Mouse (Mus musculus) brain, embryonic 14.5 days (tissue): ENCODE measurements around the gene Uck2. TPM values are rescaled to one million over a fixed set of nuclear protein-coding genes. Genes with fewer than 3 reads are reported as not detected.

Experiments
- DNase-seq: peaks from one replicate; pipeline ENCODE4 v3.0.0-alpha.2; 2011; ENCODE audit warnings: low read depth
- CTCF ChIP-seq: fragments of 200-500 bp; IDR thresholded peaks from 2 replicates; pipeline ENCODE4 v1.5.1; 2012; ENCODE audit warnings: inconsistent platforms, mild to moderate bottlenecking, moderate library complexity, borderline replicate concordance; ENCODE audit not compliant: insufficient read depth, insufficient read length; ENCODE audit errors: extremely low read depth
- POLR2A ChIP-seq: fragments of 200-500 bp; IDR thresholded peaks from 2 replicates; pipeline ENCODE4 v1.6.1; 2012; ENCODE audit warnings: mild to moderate bottlenecking, inconsistent platforms, borderline replicate concordance; ENCODE audit not compliant: poor library complexity, insufficient read depth, insufficient read length, severe bottlenecking; ENCODE audit errors: extremely low read depth
- polyA plus RNA-seq: library from polyadenylated mRNA; depleted of rRNA; stranded (reverse); fragments of >200 nt; gene quantifications from 2 replicates; pipeline ENCODE4 v1.2.3, GENCODE M21; 2012; rRNA removed

Gene Uck2
- polyA plus RNA-seq, 1 experiment: 53.1 TPM

DNA sequence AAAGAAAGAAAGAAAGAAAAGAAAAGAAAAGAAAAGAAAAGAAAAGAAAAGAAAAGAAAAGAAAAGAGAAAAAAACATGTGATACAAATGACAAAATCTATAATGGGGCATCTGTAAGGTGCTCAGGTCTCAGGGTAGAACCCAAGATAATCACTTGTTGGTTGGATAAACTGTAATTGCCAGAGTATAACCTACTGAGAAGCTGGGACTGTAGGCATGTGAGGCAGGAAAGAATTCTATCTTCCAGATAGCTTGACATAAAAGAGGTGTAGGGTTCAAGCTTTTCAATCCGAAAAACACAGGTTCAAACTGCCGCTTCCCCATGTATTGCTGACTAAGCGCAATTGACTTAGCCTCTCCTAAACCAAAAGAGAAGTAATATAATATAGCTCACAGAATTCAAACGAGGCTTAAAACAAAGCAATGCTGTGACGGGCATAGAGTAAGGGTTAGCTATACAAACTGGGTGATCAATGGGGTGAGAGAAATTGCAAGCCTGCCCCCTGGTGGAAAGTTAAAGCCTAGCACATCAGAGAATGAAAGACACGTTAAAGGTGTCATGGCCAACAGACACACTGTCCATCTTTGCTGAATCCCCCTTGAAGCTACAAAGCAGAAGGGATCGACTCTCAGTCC is 73.0 kb downstream of the Uck2 start:
- peak; percentile 86 for DNase-seq
- TF ChIP-seq CTCF (peak; percentile 81; the same call in 1 of the 2 replicates), POLR2A (no peak)

DNA sequence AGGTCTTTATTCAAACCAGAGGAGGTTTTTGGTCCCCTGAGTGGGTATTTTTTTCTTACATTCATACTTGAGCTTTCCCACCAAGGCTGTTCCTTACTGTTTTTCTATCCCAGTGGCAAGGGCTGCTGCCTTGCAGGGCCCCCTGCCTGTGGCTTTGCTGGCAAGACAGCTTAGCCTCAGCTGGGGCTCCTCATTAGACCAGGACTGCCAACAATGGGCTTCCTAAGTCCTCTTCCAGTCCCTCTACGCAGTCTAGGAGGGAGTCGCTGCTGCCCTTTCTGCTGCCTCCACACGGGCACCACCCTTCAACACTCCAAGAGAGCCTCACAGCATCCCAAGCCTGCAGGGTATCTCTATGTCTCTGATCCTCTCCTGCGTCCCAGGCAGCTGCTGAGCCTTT is 76.3 kb downstream of the Uck2 start:
- TF ChIP-seq CTCF: no peak
- no peak for TF ChIP-seq POLR2A
- peak; percentile 63 for DNase-seq

DNA sequence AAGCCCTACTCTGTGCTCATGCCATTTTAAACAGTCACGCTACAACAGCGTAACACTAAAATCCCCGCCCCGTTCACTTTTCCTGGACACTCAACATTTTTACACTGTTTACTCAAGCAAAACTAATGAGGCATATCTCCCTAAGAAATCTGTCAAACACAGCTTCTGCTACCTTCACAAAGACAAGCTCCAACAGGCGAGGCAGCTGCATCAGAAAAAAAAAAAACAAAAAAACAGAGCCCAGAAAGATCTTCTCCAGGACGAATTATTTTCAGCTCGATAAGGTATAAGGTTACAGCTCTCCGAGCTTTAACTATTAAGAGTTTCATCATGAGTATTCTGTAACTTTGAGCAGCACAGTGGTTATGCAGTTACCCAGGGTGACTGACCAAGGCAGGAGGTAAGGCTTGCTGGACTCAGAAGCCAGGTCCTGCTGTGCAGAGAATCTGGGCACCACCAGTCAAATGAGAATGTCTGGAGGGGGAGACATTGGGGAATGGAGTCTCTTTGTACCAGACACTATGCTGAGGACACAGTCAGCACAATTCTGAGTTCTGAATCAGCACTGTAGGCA is 79.9 kb downstream of the Uck2 start:
- TF ChIP-seq POLR2A (no peak), CTCF (no peak)
- no peak for DNase-seq

DNA sequence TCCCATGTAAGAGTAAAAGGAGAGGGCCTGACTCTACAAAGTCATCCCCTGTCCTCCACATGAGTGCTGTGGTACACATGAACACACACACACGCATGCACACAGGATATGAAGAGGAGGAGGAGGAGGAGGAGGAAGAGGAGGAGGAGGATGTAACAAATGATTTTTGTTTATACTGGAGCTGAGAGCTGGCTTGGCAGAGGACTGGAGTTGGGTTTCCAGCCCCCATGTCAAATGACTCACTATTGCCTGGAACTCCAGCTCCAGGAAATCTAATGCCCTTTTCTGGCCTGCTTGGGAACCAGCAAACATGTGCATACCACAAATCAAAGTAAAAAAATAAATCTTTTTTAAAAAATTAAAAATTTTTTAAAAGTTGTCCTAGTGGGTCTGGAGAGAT is 80.7 kb downstream of the Uck2 start:
- no peak for DNase-seq
- TF ChIP-seq POLR2A (no peak), CTCF (no peak)

DNA sequence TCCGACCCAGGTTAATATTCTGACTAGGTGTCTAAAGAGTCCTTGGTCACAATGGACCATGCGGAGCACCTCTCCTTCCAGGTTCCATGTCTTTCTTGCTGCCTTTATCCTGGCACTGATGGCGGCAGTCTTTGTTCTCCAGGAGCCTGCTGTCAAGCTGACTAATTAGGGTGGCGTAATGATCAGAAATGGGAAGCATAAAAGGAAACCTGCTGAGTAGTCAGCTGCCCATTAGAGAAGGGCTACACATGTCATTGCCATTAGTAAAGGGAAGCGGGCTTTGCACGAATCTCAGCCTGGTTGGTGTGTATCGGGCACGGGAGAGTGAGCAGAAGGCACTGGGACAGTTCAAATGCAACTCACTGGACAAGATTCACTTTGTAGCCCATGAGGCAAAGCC is 90.4 kb downstream of the Uck2 start:
- no peak for TF ChIP-seq POLR2A
- DNase-seq: peak; percentile 92

DNA sequence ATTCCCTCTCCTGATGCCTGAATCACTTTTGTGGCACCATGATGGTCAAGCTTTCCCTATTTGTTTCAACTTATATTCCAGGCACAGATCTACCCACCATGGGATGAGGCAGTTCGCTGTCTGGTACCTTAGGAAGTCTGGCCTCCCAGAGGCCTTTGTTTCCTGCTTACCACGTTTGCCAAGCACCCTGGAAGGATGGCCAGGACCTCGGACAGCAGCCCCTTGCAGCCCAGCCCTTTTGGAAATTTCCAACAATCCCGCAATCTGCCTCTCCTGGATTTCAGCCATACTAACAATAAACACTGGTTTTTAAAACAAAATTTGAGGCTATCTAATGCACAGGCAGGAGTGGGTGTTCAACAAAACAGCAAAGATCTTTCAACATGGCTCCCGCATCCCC is 97.3 kb downstream of the Uck2 start:
- no peak for DNase-seq
- no peak for TF ChIP-seq POLR2A
- TF ChIP-seq CTCF: no peak

DNA sequence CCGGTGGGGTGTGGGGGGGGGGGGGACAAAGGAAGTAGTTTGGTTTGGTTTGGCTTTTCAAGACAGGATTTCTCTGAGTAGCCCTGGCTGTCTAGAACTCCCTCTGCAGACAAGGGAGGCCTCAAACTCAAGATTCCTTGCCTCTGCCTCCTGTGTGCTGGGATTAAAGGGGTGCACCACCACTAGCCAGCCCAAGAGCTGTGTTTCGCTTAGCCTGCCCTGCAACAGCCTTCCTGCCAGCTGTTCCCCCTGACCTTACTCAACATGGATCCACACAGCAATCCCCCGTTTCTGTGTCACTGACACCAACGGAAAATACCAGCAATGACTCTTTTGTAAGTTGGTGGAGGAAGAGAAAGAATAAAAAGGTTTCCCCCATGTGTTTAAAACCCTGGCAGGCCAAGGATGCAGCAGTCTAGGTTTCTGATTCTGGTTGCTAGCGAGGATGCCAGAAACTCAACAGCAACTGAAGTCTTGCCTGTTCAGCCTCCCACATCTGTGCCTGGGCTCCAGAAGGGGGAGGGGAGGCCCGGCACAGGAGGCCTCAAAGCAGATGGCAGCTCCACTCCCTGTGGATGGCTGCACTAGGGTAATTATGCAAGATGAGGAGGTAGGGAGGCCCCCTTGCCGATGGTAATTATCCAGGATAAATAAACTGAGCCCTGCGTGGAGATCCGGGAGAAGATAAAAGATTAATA is 103.1 kb downstream of the Uck2 start:
- TF ChIP-seq POLR2A: no peak
- no peak for TF ChIP-seq CTCF

More for the DNA sequence above, 103.1 kb downstream of the Uck2 start:
- DNase-seq: peak; percentile 94

Other genes starting within 250 kb of the Uck2 start
- gene Tmco1, start 23.1 kb upstream of the Uck2 start, polyA plus RNA-seq: 64.4 and 78.7 TPM in 2 replicates
- gene Aldh9a1, start 64.7 kb upstream of the Uck2 start, polyA plus RNA-seq: 22.8 and 28.5 TPM in 2 replicates
- gene Mgst3, start 108.5 kb upstream of the Uck2 start, polyA plus RNA-seq: 113 and 140 TPM in 2 replicates
- 0.06 TPM in 1 of 2 replicates, not detected in the other for gene Lrrc52, start 181.5 kb upstream of the Uck2 start, polyA plus RNA-seq